Mouse (Mus musculus): ENCODE results near the gene Fam126a.

DNA sequence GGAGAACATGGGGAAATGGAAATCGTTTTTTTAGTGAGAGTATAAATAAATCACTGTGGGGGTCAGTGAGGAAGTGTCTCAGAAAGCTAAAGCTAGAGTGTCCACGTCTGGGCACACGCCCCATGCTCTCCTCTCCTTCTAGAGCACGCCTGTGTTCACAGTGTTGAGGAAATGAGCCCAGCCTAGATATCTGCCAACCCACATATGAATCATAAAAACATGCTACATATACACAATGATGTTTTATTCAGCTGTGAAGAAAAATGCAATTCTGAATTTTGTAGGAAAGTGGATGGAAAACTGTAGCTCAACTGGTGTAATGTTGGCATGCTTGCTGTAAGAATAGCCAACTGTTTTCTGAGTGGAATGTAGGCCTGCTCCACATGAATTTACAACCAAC is 130.3 kb downstream of the Fam126a start:
- no peak for TF ChIP-seq CTCF (IDR thresholded peaks at IDR 0.05; ENCODE audit: low read depth)
- TF ChIP-seq EP300 (IDR thresholded peaks at IDR 0.05; ENCODE audit: low read depth) = no peak
